Mouse (Mus musculus) heart, postnatal 0 days (tissue): ENCODE data around the gene Ccr4. TPM values are rescaled to one million over a fixed set of nuclear protein-coding genes. Genes with fewer than 3 reads are reported as not detected.

Experiments used
- ATAC-seq: fragments of 200-750 bp; cut with Nextera tagmentation; 2 replicates; pipeline ENCODE4 v1.8.0; 2017; ENCODE audit warnings: low read depth, moderate number of reproducible peaks, moderate library complexity; ENCODE audit not compliant: insufficient read depth
- DNase-seq: peaks from one replicate; pipeline ENCODE4 v3.0.0-alpha.2; 2016; ENCODE audit warnings: low spot score
- H3K27ac ChIP-seq: fragments of 300-500 bp; sonication (generic); 2 replicates; pipeline ENCODE4 v1.5.1; 2014; ENCODE audit warnings: low read depth, mild to moderate bottlenecking
- H3K27me3 ChIP-seq: fragments of 300-500 bp; sonication (generic); 2 replicates; pipeline ENCODE4 v1.6.1; 2014; ENCODE audit warnings: low read length, mixed read lengths; ENCODE audit not compliant: control insufficient read depth, insufficient read depth
- H3K36me3 ChIP-seq: fragments of 300-500 bp; sonication (generic); replicated peaks from 2 replicates; pipeline ENCODE4 v1.6.1; 2014; ENCODE audit warnings: low read length, mixed read lengths; ENCODE audit not compliant: control insufficient read depth, insufficient read depth
- H3K4me1 ChIP-seq: fragments of 300-500 bp; sonication (generic); 2 replicates; pipeline ENCODE4 v1.6.1; 2014; ENCODE audit warnings: antibody characterized with exemption; ENCODE audit not compliant: control insufficient read depth, insufficient read depth
- H3K4me2 ChIP-seq: fragments of 300-500 bp; sonication (generic); 2 replicates; pipeline ENCODE4 v1.6.1; 2014; ENCODE audit warnings: low read depth, mild to moderate bottlenecking, low read length, moderate library complexity
- H3K4me3 ChIP-seq: fragments of 300-500 bp; sonication (generic); 2 replicates; pipeline ENCODE4 v1.5.1; 2014; ENCODE audit warnings: low read depth, low read length
- H3K9ac ChIP-seq: fragments of 300-500 bp; sonication (generic); replicated peaks from 2 replicates; pipeline ENCODE4 v1.6.1; 2014; ENCODE audit warnings: low read depth, low read length, mixed read lengths
- H3K9me3 ChIP-seq: fragments of 300-500 bp; sonication (generic); replicated peaks from 2 replicates; pipeline ENCODE4 v1.6.1; 2016; ENCODE audit warnings: low read length; ENCODE audit not compliant: control insufficient read depth
- CTCF ChIP-seq: IDR thresholded peaks from 2 replicates; pipeline ENCODE4 v1.5.1; 2016; ENCODE audit warnings: antibody characterized with exemption, control low read depth, low read depth
- EP300 ChIP-seq: IDR thresholded peaks from 2 replicates; pipeline ENCODE4 v1.6.1; 2016; ENCODE audit warnings: antibody characterized with exemption, low read depth
- WGBS: fragments of 180-500 bp; shearing (Covaris S2); extraction: QIAGEN DNeasy Blood & Tissue Kit; methylation state at CpG from one replicate; pipeline ENCODE4 v1.1.7; 2014; 5-methylcytosine and 5-hydroxymethylcytosine counted together
- polyA plus RNA-seq: library from polyadenylated mRNA; unstranded; fragments of >200 nt; fragmentation: Nextera tagmentation; extraction: Ambion mirVana; gene quantifications from 2 replicates; pipeline ENCODE4 v1.2.1, GENCODE M21; 2015
- total RNA-seq: library from RNA; depleted of rRNA; stranded (reverse); fragments of >200 nt; gene quantifications from 2 replicates; pipeline ENCODE4 v1.2.3, GENCODE M21; 2014; ENCODE audit warnings: low replicate concordance

Gene Ccr4
- total and polyA plus RNA-seq, 2 experiments from 2014 or later = not detected

- H3K27me3 ChIP-seq = no peaks in the 10 kb centered on the region
- TF ChIP-seq CTCF (no peak), EP300 (no peak)
- H3K9me3 ChIP-seq = no peaks in the 10 kb centered on the region
- H3K27ac ChIP-seq = no peak overlapping the region
- no peak overlapping the region for H3K4me3 ChIP-seq
- DNase-seq (no peak), ATAC-seq (no peak)
- no peak overlapping the region for H3K4me2 ChIP-seq
- no peak overlapping the region for H3K9ac ChIP-seq
- no peaks in the 10 kb centered on the region for H3K36me3 ChIP-seq
- 49% methylated on average over 12 of the region's 12 CpGs for WGBS
- peaks cover 6% of the 10 kb centered on the region; the same call in 1 of the 2 replicates for H3K4me1 ChIP-seq
These were observed 42.0 kb upstream of the Ccr4 start for GRCm38 (mm10) chr9:114546765-114547164.

- H3K27ac ChIP-seq = no peak overlapping the region
- ATAC-seq = no peak
- H3K9me3 ChIP-seq = no peaks in the 10 kb centered on the region
- no peak overlapping the region for H3K9ac ChIP-seq
- peaks cover 6% of the 10 kb centered on the region; the same call in 1 of the 2 replicates for H3K4me1 ChIP-seq
- no peak overlapping the region for H3K4me3 ChIP-seq
- no peak for DNase-seq
- 51% methylated on average over 9 of the region's 9 CpGs for WGBS
- no peaks in the 10 kb centered on the region for H3K27me3 ChIP-seq
- TF ChIP-seq EP300 (no peak), CTCF (no peak)
- no peak overlapping the region for H3K4me2 ChIP-seq
- H3K36me3 ChIP-seq = no peaks in the 10 kb centered on the region
These were observed 40.2 kb upstream of the Ccr4 start for GRCm38 (mm10) chr9:114544754-114545393.

- DNase-seq = no peak
- 62% methylated on average over 16 of the region's 17 CpGs for WGBS
- no peak overlapping the region for H3K4me2 ChIP-seq
- H3K9me3 ChIP-seq = no peaks in the 10 kb centered on the region
- TF ChIP-seq CTCF (no peak), EP300 (no peak)
- H3K9ac ChIP-seq = no peak overlapping the region
- H3K36me3 ChIP-seq = no peaks in the 10 kb centered on the region
- peaks cover 6% of the 10 kb centered on the region; the same call in 1 of the 2 replicates for H3K4me1 ChIP-seq
- H3K27me3 ChIP-seq = no peaks in the 10 kb centered on the region
- no peak overlapping the region for H3K4me3 ChIP-seq
- H3K27ac ChIP-seq = no peak overlapping the region
- ATAC-seq = no peak
These were observed 39.4 kb upstream of the Ccr4 start for GRCm38 (mm10) chr9:114543882-114544753.

GRCm38 (mm10) chr9:114541279-114541741 lies 36.6 kb upstream of the Ccr4 start:
- H3K27me3 ChIP-seq = no peaks in the 10 kb centered on the region
- H3K9ac ChIP-seq = no peak overlapping the region
- 25% methylated on average over 1 of the region's 1 CpGs for WGBS
- H3K36me3 ChIP-seq = no peaks in the 10 kb centered on the region
- no peaks in the 10 kb centered on the region for H3K9me3 ChIP-seq
- ATAC-seq (no peak; the same call in 1 of the 2 replicates), DNase-seq (no peak)
- no peak overlapping the region for H3K27ac ChIP-seq
- TF ChIP-seq EP300 (no peak), CTCF (no peak)
- no peak overlapping the region for H3K4me3 ChIP-seq
- H3K4me2 ChIP-seq = no peak overlapping the region
- peaks cover 4% of the 10 kb centered on the region; the same call in 1 of the 2 replicates for H3K4me1 ChIP-seq

GRCm38 (mm10) chr9:114538996-114539563 lies 34.4 kb upstream of the Ccr4 start:
- Histone ChIP-seq H3K4me2 (no peak overlapping the region), H3K4me3 (no peak overlapping the region), H3K27me3 (no peaks in the 10 kb centered on the region), H3K27ac (no peak overlapping the region), H3K4me1 (0 out of 2 replicates have a peak, but pooled peaks cover 3% of the 10 kb centered on the region), H3K9me3 (no peaks in the 10 kb centered on the region), H3K9ac (no peak overlapping the region), H3K36me3 (no peaks in the 10 kb centered on the region)
- TF ChIP-seq EP300 = no peak
- TF ChIP-seq CTCF = no peak
- ATAC-seq (no peak), DNase-seq (no peak)
- 82% methylated on average over 7 of the region's 7 CpGs for WGBS
